Mouse (Mus musculus) right cerebral cortex, postnatal 14 days (tissue): Measurements from ENCODE around the gene Cnpy1.

Source experiments
- DNase-seq: peaks from one replicate; pipeline ENCODE4 v3.0.0; 2022

The Cnpy1 gene

DNA sequence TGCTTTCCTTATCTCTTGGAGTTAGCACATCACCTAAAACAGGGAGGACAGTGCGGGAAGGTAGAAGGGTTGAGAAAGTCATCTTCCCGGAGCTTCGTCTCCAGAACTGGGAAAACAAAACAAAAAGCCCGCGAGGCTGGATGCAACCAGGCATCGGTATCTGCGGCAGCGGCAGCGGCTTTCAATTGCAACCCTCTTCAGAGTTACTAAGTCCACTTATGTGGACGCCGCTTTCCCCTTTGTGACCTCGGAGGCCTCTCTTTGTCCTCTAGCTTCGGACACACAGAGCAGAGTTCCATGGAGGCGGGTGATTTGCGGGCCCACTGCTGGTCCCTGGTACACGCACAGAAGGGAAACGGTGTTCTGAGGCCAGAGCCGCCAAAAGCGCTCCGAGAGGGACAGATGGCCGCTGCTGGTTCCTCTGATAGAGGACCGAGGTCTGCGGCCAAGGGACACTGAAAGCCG lies 83.6 kb downstream of the Cnpy1 start:
- DNase-seq, result no peak

DNA sequence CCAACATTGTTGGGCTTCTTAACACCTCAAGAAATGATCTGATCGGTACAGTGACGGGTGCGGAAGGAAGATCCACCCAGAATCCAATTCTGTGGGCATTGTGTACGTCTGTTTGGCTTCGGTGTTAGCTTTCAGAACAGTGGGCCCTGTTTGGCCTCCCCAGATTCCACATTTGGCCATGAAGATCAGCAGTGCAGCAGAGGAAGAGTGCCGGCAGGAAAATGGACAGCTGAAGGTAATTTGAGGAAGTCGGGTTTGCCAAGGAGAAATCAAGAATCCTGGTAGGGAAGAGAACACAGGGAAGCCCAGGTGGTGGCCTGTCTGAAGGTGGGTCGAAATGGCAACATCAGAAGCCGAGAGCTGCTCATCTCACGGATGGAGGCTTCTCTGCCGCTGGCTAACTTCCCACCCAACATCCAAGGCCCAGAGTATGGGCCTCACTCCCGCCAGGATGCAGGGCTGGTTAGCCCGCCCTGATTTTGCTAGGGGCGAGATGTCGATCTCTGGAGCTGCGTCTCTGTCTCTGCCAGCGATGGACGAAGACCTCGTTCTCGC lies 84.1 kb downstream of the Cnpy1 start:
- no peak for DNase-seq

- DNase-seq, result no peak
Observed at GRCm38 (mm10) chr5:28159891-28160470, 85.6 kb downstream of the Cnpy1 start.

- DNase-seq, result no peak
Observed at GRCm38 (mm10) chr5:28159072-28159458, 86.5 kb downstream of the Cnpy1 start.

GRCm38 (mm10) chr5:28158308-28159071 lies 87.1 kb downstream of the Cnpy1 start:
- DNase-seq, result no peak

GRCm38 (mm10) chr5:28157781-28158180 lies 87.8 kb downstream of the Cnpy1 start:
- DNase-seq, result no peak

DNA sequence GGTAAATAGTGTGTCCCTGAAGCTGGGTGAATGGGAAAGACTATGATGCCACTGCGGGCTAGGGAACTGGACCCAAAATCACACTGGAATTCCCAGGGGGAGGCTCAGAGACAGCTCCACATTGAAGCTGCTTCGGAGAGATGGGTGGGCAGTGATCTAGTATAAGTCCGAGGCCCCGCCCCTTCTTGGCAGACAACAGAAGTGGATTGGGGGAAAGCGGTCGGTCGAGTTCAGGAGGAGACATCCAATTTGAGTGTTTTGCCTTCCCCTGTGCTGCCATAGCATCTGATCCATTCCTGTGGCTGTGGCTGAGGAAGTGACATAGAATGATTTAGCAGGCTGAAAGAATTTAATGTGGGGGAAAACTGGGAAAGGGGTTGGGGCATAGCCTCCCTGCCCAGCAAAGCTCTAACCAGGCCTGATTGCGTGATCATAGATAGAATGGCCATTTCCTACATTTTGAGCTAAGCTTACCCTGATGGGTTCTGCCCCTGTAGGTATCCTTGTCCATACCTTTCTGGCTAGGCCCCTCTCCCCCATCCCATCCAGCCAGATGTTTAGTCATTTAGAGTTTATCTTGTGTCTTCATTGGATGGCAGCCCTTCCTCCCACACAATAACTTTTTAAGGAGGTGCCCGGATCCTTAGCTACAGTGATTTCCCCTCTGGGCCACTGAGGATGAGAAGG lies 88.4 kb downstream of the Cnpy1 start:
- no peak for DNase-seq
